Mouse (Mus musculus): Measurements from ENCODE around the gene Spag9. TPM values are rescaled to one million over a fixed set of nuclear protein-coding genes. Genes with fewer than 3 reads are reported as not detected.

Spag9 gene
- total RNA-seq, 2 experiments from 2014 or later, result 112 to 130 TPM

Other genes starting within 250 kb of the Spag9 start
- gene Utp18, start 110.3 kb upstream of the Spag9 start, total RNA-seq (2021), result 10 to 100 TPM; 19.2 to 23.4 TPM
- gene Mbtd1, start 110.2 kb upstream of the Spag9 start, total RNA-seq (2021), result 10 to 100 TPM; 17.7 to 21.6 TPM
- gene Nme2, start 39.8 kb upstream of the Spag9 start, total RNA-seq (2021), result 100 to 1,000 TPM; 444 to 476 TPM
- 10 to 100 TPM; 72.2 to 90.6 TPM for gene Gm20390, start 27.8 kb upstream of the Spag9 start, total RNA-seq (2021)
- gene Nme1, start 27.6 kb upstream of the Spag9 start, total RNA-seq (2021), result 10 to 100 TPM; 37.7 to 42.8 TPM
- 100 to 1,000 TPM; 170 to 250 TPM for gene Tob1, start 215.4 kb downstream of the Spag9 start, total RNA-seq (2021)
- 1 to 10 TPM in 1 of 2 experiments, under 1 TPM in 1; 0.53 to 2.2 TPM for gene Wfikkn2, start 249.9 kb downstream of the Spag9 start, total RNA-seq (2021)

Measured in adrenal gland, adult 18-20 months (tissue).